Mouse (Mus musculus) myocyte (in vitro differentiated cells): ENCODE results near the gene 4930402F06Rik. TPM values are rescaled to one million over a fixed set of nuclear protein-coding genes. Genes with fewer than 3 reads are reported as not detected.

Experiments
- H3K27me3 ChIP-seq: one replicate; pipeline ENCODE4 v1.6.1; 2011; ENCODE audit not compliant: control insufficient read depth, insufficient read depth, insufficient read length
- H3K36me3 ChIP-seq: one replicate; pipeline ENCODE4 v1.6.1; 2011; ENCODE audit not compliant: control insufficient read depth, insufficient read depth
- H3K4me2 ChIP-seq: one replicate; pipeline ENCODE4 v1.6.1; 2011; ENCODE audit warnings: low read depth, control low read depth
- H3K4me3 ChIP-seq: one replicate; pipeline ENCODE4 v1.5.1; 2011; ENCODE audit warnings: mild to moderate bottlenecking, control low read depth, moderate library complexity
- H3K79me2 ChIP-seq: one replicate; pipeline ENCODE4 v1.6.1; 2011; ENCODE audit not compliant: control insufficient read depth, insufficient read depth
- H3ac ChIP-seq: one replicate; pipeline ENCODE4 v1.6.1; 2011; ENCODE audit not compliant: control insufficient read depth, insufficient read length
- CEBPB ChIP-seq: IDR thresholded peaks from 2 replicates; pipeline ENCODE4 v1.6.1; 2011; ENCODE audit warnings: mild to moderate bottlenecking, moderate library complexity; ENCODE audit not compliant: poor library complexity, insufficient read depth, severe bottlenecking
- E2F4 ChIP-seq: IDR thresholded peaks from one replicate; pipeline ENCODE4 v1.6.1; 2011; ENCODE audit warnings: mild to moderate bottlenecking, control low read depth, moderate library complexity; ENCODE audit not compliant: insufficient read depth
- MAX ChIP-seq: IDR thresholded peaks from one replicate; pipeline ENCODE4 v1.6.1; 2011; ENCODE audit warnings: low read depth, mild to moderate bottlenecking, control low read depth
- MYOD1 ChIP-seq, 3 experiments: IDR thresholded peaks; one replicate each; pipeline ENCODE4 v1.6.1; 2011; ENCODE audit warnings: control low read depth in 2 of 3, low read depth in 2 of 3, mild to moderate bottlenecking in 2 of 3, moderate library complexity in 1 of 3; ENCODE audit not compliant: insufficient read length in 2 of 3, control insufficient read depth in 1 of 3
- MYOG ChIP-seq, 3 experiments: IDR thresholded peaks; one replicate each; pipeline ENCODE4 v1.6.1; 2011; ENCODE audit warnings: control low read depth in 2 of 3, low read depth in 2 of 3, mild to moderate bottlenecking in 2 of 3; ENCODE audit not compliant: insufficient read length in 2 of 3, control insufficient read depth in 1 of 3, insufficient read depth in 1 of 3
- POLR2A ChIP-seq: IDR thresholded peaks from one replicate; pipeline ENCODE4 v1.6.1; 2011; ENCODE audit warnings: low read depth, mild to moderate bottlenecking, control low read depth, moderate library complexity; ENCODE audit not compliant: insufficient read length
- POLR2AphosphoS2 ChIP-seq: IDR thresholded peaks from one replicate; pipeline ENCODE4 v1.6.1; 2011; ENCODE audit warnings: low read depth, control low read depth; ENCODE audit not compliant: insufficient read length
- REST ChIP-seq: IDR thresholded peaks from one replicate; pipeline ENCODE4 v1.6.1; 2011; ENCODE audit warnings: mild to moderate bottlenecking, control low read depth, moderate library complexity; ENCODE audit not compliant: insufficient read depth, insufficient read length
- SRF ChIP-seq: IDR thresholded peaks from one replicate; pipeline ENCODE4 v1.6.1; 2011; ENCODE audit warnings: low read depth; ENCODE audit not compliant: control insufficient read depth, insufficient read length
- TCF12 ChIP-seq: IDR thresholded peaks from one replicate; pipeline ENCODE4 v1.6.1; 2011; ENCODE audit warnings: mild to moderate bottlenecking, control low read depth; ENCODE audit not compliant: poor library complexity, insufficient read depth, severe bottlenecking
- TCF3 ChIP-seq: IDR thresholded peaks from one replicate; pipeline ENCODE4 v1.6.1; 2011; ENCODE audit warnings: low read depth, control low read depth; ENCODE audit not compliant: insufficient read length
- USF1 ChIP-seq: IDR thresholded peaks from one replicate; pipeline ENCODE4 v1.6.1; 2011; ENCODE audit warnings: low read depth, mild to moderate bottlenecking, control low read depth, moderate library complexity
- polyA plus RNA-seq: library from polyadenylated mRNA; unstranded; fragments of >200 nt; fragmentation: generic; extraction: Trizol; gene quantifications from one replicate; pipeline ENCODE4 v1.2.1, GENCODE M21; 2012; ENCODE audit warnings: missing spikeins

Gene 4930402F06Rik
- polyA plus RNA-seq, 1 experiment = not detected

DNA sequence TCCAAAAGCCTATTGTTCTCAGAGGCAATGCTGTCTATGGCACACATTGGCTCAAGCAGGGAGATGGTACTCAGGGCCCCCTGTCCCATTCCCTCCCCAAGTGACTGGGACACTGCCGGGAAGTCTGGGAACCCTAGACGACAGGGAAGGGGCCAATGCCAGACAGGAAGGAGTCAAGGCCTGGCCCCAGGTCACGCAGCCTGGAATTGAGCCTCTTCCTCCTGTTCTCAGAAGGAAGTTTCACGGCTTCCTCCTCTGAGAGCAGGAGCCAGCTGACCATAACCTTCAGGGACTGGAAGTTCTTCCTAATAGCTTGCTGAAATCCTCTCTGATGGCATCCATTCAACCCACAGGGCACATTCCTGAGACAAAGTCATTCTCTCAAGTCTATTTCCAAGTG, 36.5 kb upstream of the 4930402F06Rik start:
- H3K79me2 ChIP-seq = no peaks in the 10 kb centered on the region
- no peak for TF ChIP-seq REST
- no peak for TF ChIP-seq TCF3
- no peak for TF ChIP-seq POLR2A
- TF ChIP-seq CEBPB = no peak
- TF ChIP-seq SRF = no peak
- TF ChIP-seq USF1 = no peak
- TF ChIP-seq E2F4 = no peak
- no peak for TF ChIP-seq TCF12
- no peak for TF ChIP-seq MYOD1 (IDR thresholded peaks at IDR 0.05; ENCODE audit: control insufficient read depth in 1 of 3, insufficient read length in 2 of 3, low read depth in 2 of 3)
- no peak for TF ChIP-seq POLR2AphosphoS2
- no peak for TF ChIP-seq MAX
- TF ChIP-seq MYOG (IDR thresholded peaks at IDR 0.05; ENCODE audit: control insufficient read depth in 1 of 3, insufficient read depth in 1 of 3, insufficient read length in 2 of 3, low read depth in 2 of 3) = no peak
- H3ac ChIP-seq = no peak overlapping the region
- no peak overlapping the region for H3K4me2 ChIP-seq
- no peaks in the 10 kb centered on the region for H3K36me3 ChIP-seq
- no peaks in the 10 kb centered on the region for H3K27me3 ChIP-seq
- no peak overlapping the region for H3K4me3 ChIP-seq

DNA sequence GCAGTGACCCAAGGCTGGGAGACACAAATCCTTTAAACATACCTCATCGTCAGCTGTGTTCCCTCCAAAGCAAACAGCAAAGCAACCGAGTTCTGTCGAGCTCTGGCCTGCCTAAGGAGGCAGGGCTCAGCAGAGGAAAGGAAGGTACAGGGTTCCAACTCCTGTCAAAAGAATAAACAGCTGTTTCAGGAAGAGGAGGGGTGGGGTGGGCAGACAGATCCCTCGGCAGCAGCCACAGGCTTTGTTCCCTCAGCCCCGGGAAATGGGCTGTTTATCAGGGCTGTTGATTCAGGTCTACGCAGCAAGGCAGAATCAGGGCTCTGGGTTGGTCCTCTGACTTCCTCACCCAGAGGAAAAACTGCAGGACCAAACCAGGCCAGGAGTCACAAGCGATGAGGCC, 35.5 kb upstream of the 4930402F06Rik start:
- H3K79me2 ChIP-seq = no peaks in the 10 kb centered on the region
- no peak overlapping the region for H3K4me2 ChIP-seq
- H3ac ChIP-seq = no peak overlapping the region
- no peak for TF ChIP-seq MYOG (IDR thresholded peaks at IDR 0.05; ENCODE audit: control insufficient read depth in 1 of 3, insufficient read depth in 1 of 3, insufficient read length in 2 of 3, low read depth in 2 of 3)
- TF ChIP-seq POLR2A = no peak
- no peak for TF ChIP-seq E2F4
- TF ChIP-seq REST = no peak
- TF ChIP-seq TCF12 = no peak
- no peak for TF ChIP-seq TCF3
- TF ChIP-seq SRF = no peak
- no peak for TF ChIP-seq USF1
- TF ChIP-seq CEBPB = no peak
- no peak for TF ChIP-seq MYOD1 (IDR thresholded peaks at IDR 0.05; ENCODE audit: control insufficient read depth in 1 of 3, insufficient read length in 2 of 3, low read depth in 2 of 3)
- no peaks in the 10 kb centered on the region for H3K27me3 ChIP-seq
- H3K36me3 ChIP-seq = no peaks in the 10 kb centered on the region
- H3K4me3 ChIP-seq = no peak overlapping the region

DNA sequence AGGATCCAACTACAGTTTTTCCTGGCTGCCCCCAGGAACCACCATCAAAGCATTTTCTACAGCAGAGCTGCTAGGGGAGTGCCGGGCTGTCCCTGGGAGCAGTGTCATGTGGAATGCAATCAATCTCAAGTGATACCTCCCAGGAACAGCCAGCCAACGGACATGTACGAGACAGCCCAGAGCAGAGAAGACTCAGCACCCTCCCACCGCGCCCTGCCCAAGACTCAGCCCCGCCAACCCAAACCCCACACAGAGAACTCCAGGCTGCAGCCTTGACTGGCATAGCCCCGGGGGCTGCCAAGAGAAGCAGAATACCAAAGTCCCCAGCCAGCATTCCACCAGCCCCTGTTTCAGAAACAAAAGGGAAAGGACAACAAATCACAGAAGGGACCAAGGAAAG, 35.0 kb upstream of the 4930402F06Rik start:
- H3K4me3 ChIP-seq = no peak overlapping the region
- H3K27me3 ChIP-seq = no peaks in the 10 kb centered on the region
- no peaks in the 10 kb centered on the region for H3K79me2 ChIP-seq
- no peak overlapping the region for H3ac ChIP-seq
- TF ChIP-seq E2F4 (no peak), CEBPB (no peak), SRF (no peak), MAX (no peak), USF1 (no peak), MYOD1 (IDR thresholded peaks at IDR 0.05; ENCODE audit: control insufficient read depth in 1 of 3, insufficient read length in 2 of 3, low read depth in 2 of 3) (no peak)
- no peak overlapping the region for H3K4me2 ChIP-seq
- no peaks in the 10 kb centered on the region for H3K36me3 ChIP-seq

DNA sequence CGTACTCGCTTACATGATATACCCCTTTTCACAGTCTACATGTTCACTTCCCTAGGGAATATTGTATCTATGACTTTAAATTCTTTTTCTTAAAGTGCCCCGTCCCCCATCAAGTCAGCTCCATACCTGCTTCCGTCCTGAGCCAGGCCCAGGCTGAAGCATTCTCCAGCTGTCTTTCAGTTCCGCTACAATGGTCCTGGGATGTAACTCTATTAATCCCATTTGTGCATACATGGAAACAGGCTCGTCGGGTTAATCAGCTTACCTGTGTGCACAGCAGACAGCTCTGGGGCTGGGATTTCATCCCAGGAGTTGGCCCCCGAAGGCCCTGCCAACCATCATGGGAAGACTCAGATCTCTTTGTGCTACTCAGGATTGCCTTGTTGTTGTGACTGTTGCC, 33.8 kb upstream of the 4930402F06Rik start:
- no peak for TF ChIP-seq MAX
- no peak for TF ChIP-seq E2F4
- TF ChIP-seq TCF12 = no peak
- TF ChIP-seq TCF3 = no peak
- no peak for TF ChIP-seq CEBPB
- TF ChIP-seq USF1 = no peak
- no peak for TF ChIP-seq MYOD1 (IDR thresholded peaks at IDR 0.05; ENCODE audit: control insufficient read depth in 1 of 3, insufficient read length in 2 of 3, low read depth in 2 of 3)
- TF ChIP-seq REST = no peak
- TF ChIP-seq MYOG (IDR thresholded peaks at IDR 0.05; ENCODE audit: control insufficient read depth in 1 of 3, insufficient read depth in 1 of 3, insufficient read length in 2 of 3, low read depth in 2 of 3) = no peak
- TF ChIP-seq POLR2AphosphoS2 = no peak
- TF ChIP-seq SRF = no peak
- no peak for TF ChIP-seq POLR2A
- no peaks in the 10 kb centered on the region for H3K27me3 ChIP-seq
- H3K4me3 ChIP-seq = no peak overlapping the region
- no peaks in the 10 kb centered on the region for H3K79me2 ChIP-seq
- no peaks in the 10 kb centered on the region for H3K36me3 ChIP-seq
- no peak overlapping the region for H3ac ChIP-seq
- no peak overlapping the region for H3K4me2 ChIP-seq

DNA sequence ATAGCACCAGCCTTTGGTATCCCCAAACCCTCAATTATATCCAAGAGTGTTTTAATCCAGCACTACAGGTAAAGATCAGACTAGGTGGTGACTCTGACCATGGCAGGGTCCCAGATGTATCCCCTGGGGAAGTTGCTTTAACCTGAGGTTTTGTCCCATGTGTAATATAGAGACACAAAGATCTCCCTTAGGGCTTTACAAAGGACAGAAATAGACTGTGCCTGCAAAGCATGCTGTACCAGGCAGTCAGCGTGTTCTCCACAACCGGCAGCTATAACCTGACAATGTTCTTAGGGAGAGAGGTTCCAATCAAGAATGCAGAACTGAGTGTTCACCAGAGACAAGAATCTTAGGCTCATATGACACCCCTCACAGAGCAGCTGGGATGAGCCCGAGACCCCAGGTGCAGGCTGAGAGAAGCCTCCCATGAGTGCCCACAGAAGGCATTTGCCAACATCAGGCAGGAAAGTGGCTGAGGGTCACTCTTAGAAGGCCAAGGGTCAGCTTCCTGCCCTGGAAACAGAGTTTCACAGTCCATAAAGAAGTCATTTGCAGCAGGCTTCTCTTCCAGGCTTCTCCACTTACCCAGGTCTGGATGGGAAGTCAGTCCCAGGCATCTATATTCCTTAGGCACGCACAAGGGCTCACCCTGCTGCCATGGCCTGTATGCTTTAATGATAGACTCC, 31.8 kb upstream of the 4930402F06Rik start:
- Histone ChIP-seq H3ac (no peak overlapping the region), H3K27me3 (no peaks in the 10 kb centered on the region), H3K4me3 (no peak overlapping the region), H3K79me2 (no peaks in the 10 kb centered on the region), H3K4me2 (no peak overlapping the region), H3K36me3 (no peaks in the 10 kb centered on the region)
- TF ChIP-seq TCF3 (no peak), POLR2A (no peak), USF1 (no peak), CEBPB (no peak), REST (no peak), E2F4 (no peak), MYOG (IDR thresholded peaks at IDR 0.05; ENCODE audit: control insufficient read depth in 1 of 3, insufficient read depth in 1 of 3, insufficient read length in 2 of 3, low read depth in 2 of 3) (no peak), POLR2AphosphoS2 (no peak), TCF12 (no peak)
